Comparison of ENCODE assay signal across 8 mouse cellular contexts in genomic region chr4:150087890-150088530, GRCm38 (mm10). TPM values are rescaled to one million over a fixed set of nuclear protein-coding genes. Genes with fewer than 3 reads are reported as not detected.
DNase-seq lines count a peak whose midpoint lies in the region; ATAC-seq and TF ChIP-seq lines count a peak whose summit lies in the region.

No protein-coding gene starts in this region.

- H3K36me3 ChIP-seq in forebrain, embryonic 11.5 days (ENCODE audit: control insufficient read depth, insufficient read depth, low read length): no peaks in the 10 kb centered on the region
- no peaks in the 10 kb centered on the region for H3K36me3 ChIP-seq in limb, embryonic 12.5 days

- H3K4me3 ChIP-seq in lung, adult 2 months (replicated peaks; ENCODE audit: extremely low read depth, low read depth, low read length): peak overlapping the region; percentile 75
- peak overlapping the region; percentile 52 for H3K4me3 ChIP-seq in forebrain, embryonic 11.5 days (ENCODE audit: low read depth, low read length)
- peak overlapping the region; percentile 64 for H3K4me3 ChIP-seq in limb, embryonic 12.5 days (replicated peaks)
- H3K4me3 ChIP-seq in olfactory bulb, adult 2 months (ENCODE audit: insufficient read depth, low read depth, low read length): peak overlapping the region; percentile 53

- H3K9me3 ChIP-seq in forebrain, embryonic 11.5 days (ENCODE audit: control insufficient read depth, low read length): no peaks in the 10 kb centered on the region
- peaks cover 3% of the 10 kb centered on the region; the same call in 1 of the 2 replicates for H3K9me3 ChIP-seq in limb, embryonic 12.5 days

- peaks cover 27% of the 10 kb centered on the region for H3K27me3 ChIP-seq in forebrain, embryonic 11.5 days (ENCODE audit: control insufficient read depth, insufficient read depth, low read length)
- peaks cover 32% of the 10 kb centered on the region for H3K27me3 ChIP-seq in limb, embryonic 12.5 days

- H3K4me2 ChIP-seq in forebrain, embryonic 11.5 days (ENCODE audit: low read depth, low read length, severe bottlenecking): peak overlapping the region; percentile 99
- H3K4me2 ChIP-seq in limb, embryonic 12.5 days: peak overlapping the region; percentile 98

- H3K27ac ChIP-seq in forebrain, embryonic 11.5 days (ENCODE audit: low read depth, low read length): no peak overlapping the region
- H3K27ac ChIP-seq in limb, embryonic 12.5 days: no peak overlapping the region; the same call in 1 of the 2 replicates
- no peak overlapping the region for H3K27ac ChIP-seq in olfactory bulb, adult 2 months (ENCODE audit: insufficient read depth, low read depth, low read length)

- no peak for TF ChIP-seq CTCF in lung, adult 2 months (IDR thresholded peaks at IDR 0.05; ENCODE audit: insufficient read depth, low read length)
- TF ChIP-seq CTCF in olfactory bulb, adult 2 months (IDR thresholded peaks at IDR 0.05; ENCODE audit: insufficient read depth, low read depth, low read length): no peak

- H3K4me1 ChIP-seq in lung, adult 2 months (ENCODE audit: control insufficient read depth, insufficient read depth, low read length): peaks cover 10% of the 10 kb centered on the region; the same call in 1 of the 2 replicates
- H3K4me1 ChIP-seq in forebrain, embryonic 11.5 days (replicated peaks; ENCODE audit: control insufficient read depth, insufficient read depth, low read length): peaks cover 6% of the 10 kb centered on the region; the same call in 1 of the 2 replicates
- H3K4me1 ChIP-seq in limb, embryonic 12.5 days (replicated peaks): peaks cover 8% of the 10 kb centered on the region
- H3K4me1 ChIP-seq in olfactory bulb, adult 2 months (ENCODE audit: control insufficient read depth, insufficient read depth, low read length): peaks cover 12% of the 10 kb centered on the region

- ATAC-seq in forebrain, embryonic 11.5 days (replicated peaks; ENCODE audit: low FRiP score): no peak
- ATAC-seq in limb, embryonic 12.5 days (ENCODE audit: insufficient number of reproducible peaks, insufficient read depth, low FRiP score, low TSS enrichment, low read depth): no peak

- DNase-seq in lung, adult 2 months: no peak
- DNase-seq in lung, postnatal 10 days: no peak
- no peak for DNase-seq in forebrain, embryonic 11.5 days (ENCODE audit: low spot score)
- no peak for DNase-seq in frontal cortex, postnatal 36 days (ENCODE audit: low spot score in 2 of 2)
- DNase-seq in thymus, postnatal 4 days: no peak
- DNase-seq in embryo, embryonic 10 days (ENCODE audit: low spot score): no peak

- H3K9ac ChIP-seq in forebrain, embryonic 11.5 days (ENCODE audit: low read length): peak overlapping the region; percentile 45
- peak overlapping the region; percentile 63 for H3K9ac ChIP-seq in limb, embryonic 12.5 days (replicated peaks)

- TF ChIP-seq POLR2A in lung, adult 2 months (IDR thresholded peaks at IDR 0.05; ENCODE audit: borderline replicate concordance, extremely low read depth, low read depth, low read length): no peak
- no peak for TF ChIP-seq POLR2A in olfactory bulb, adult 2 months (IDR thresholded peaks at IDR 0.05; ENCODE audit: insufficient read depth, low read depth, low read length)

- WGBS in lung, adult 2 months: 20% methylated on average over 29 of the region's 29 CpGs
- WGBS in forebrain, embryonic 11.5 days: 12% methylated on average over 29 of the region's 29 CpGs
- WGBS in limb, embryonic 12.5 days: 15% methylated on average over 29 of the region's 29 CpGs
- WGBS in olfactory bulb, adult 2 months: 23% methylated on average over 29 of the region's 29 CpGs

RNA-seq across cellular contexts. Expression of gene Gpr157, which starts 0.8 kb away (rescaled TPM):
- 3.8 and 5.0 TPM in 2 replicates for polyA plus RNA-seq in lung, adult 2 months (2012; rRNA removed)
- polyA plus RNA-seq in forebrain, embryonic 11.5 days (2014; fragmentation: Nextera tagmentation; extraction: Ambion mirVana): 0.21 and 0.24 TPM in 2 replicates
- polyA plus RNA-seq in limb, embryonic 12.5 days (2016; fragmentation: Nextera tagmentation; extraction: Ambion mirVana): 0.79 and 1.0 TPM in 2 replicates
- polyA plus RNA-seq in olfactory bulb, adult 2 months (2012; ENCODE audit: insufficient read depth, insufficient read length, low replicate concordance, missing spikeins): not detected in 2 replicates

RNA-seq across cellular contexts. Expression of gene Slc2a5, which starts 31.1 kb away (rescaled TPM):
- 0.66 and 4.5 TPM in 2 replicates for polyA plus RNA-seq in lung, adult 2 months (2012; rRNA removed)
- 1.1 and 1.8 TPM in 2 replicates for polyA plus RNA-seq in forebrain, embryonic 11.5 days (2014; fragmentation: Nextera tagmentation; extraction: Ambion mirVana)
- polyA plus RNA-seq in limb, embryonic 12.5 days (2016; fragmentation: Nextera tagmentation; extraction: Ambion mirVana): 1.6 and 1.9 TPM in 2 replicates
- polyA plus RNA-seq in olfactory bulb, adult 2 months (2012; ENCODE audit: insufficient read depth, insufficient read length, low replicate concordance, missing spikeins): not detected in 2 replicates
